Mouse (Mus musculus) adrenal gland, postnatal 4 days (tissue): ENCODE results near the gene Zfp784. TPM values are rescaled to one million over a fixed set of nuclear protein-coding genes. Genes with fewer than 3 reads are reported as not detected.

Experiments
- DNase-seq, 2 experiments: peaks; one replicate each; pipeline ENCODE4 v3.0.0; 2021 to 2022; ENCODE audit warnings: low spot score in 2 of 2, mixed read lengths in 2 of 2
- total RNA-seq, 2 experiments: library from RNA; stranded (reverse); gene quantifications; 2 replicates each; pipeline ENCODE4 v1.2.3; 2021

The Zfp784 gene
- total RNA-seq, 2 experiments from 2014 or later, result 7.0 to 7.1 TPM

- DNase-seq, result no peak
Measured at GRCm38 (mm10) chr7:4993999-4994788, 44.1 kb downstream of the Zfp784 start.

DNA sequence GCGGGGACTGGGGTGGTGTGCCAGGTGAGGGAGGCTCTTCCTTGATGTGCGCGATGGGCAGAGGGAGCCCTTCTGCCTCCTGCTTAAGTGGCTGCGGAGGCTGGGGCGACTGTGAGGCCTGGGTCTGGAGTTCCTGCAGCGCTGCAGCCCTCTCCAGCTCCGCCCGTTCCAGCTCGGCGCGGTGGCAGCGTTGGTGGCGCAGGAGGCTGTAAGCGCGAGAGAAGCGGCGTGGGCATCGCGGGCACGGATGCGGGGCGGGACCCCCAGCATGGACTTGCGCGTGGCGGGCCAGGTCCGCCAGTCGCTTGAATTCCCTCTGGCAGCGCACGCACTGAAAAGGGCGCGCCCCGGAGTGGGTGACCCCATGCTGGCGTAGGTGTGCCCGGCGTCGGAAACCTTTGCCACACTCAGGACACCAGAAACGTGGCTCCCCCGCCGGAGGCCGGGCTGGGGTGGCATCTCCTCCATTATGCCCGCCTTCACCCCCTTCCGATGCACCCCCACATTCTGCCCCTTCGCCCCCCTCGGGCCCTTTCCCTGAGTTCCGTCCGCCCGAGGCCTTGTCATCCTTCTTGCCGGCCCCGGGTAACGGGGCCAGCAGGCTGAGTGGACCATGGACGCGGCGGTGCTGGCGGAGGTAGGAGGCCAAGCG, 44.8 kb downstream of the Zfp784 start:
- DNase-seq, result no peak

DNA sequence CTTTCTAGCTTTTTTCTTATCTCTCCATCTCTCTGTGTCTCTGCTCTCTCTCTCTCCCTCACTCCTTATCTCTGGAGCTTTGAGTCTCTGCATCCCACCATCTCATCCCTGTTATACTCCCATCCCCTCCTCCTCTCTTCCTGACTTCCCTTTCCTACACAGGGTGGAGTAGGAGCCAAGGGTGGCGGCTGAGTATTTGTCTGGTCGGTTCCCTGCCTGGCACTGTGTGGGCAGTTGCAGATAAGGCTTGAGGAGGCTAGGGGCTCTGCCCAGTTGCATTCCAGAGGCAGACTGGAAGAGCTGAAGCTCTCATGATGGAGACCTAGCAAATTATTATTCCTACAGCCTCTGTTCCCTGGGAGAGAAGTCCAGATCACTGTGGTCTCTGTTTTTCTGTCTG, 50.0 kb downstream of the Zfp784 start:
- DNase-seq, result no peak

Other genes with a start within 250 kb of the Zfp784 start
- 1 to 10 TPM; 7.1 to 9.0 TPM for gene Tmem238, start 248.8 kb downstream of the Zfp784 start, total RNA-seq
- 1,000 to 10,000 TPM; 1,263 to 1,302 TPM for gene Rpl28, start 245.6 kb downstream of the Zfp784 start, total RNA-seq
- 100 to 1,000 TPM; 140 to 156 TPM for gene Ube2s, start 225.9 kb downstream of the Zfp784 start, total RNA-seq
- gene Shisa7, start 193.8 kb downstream of the Zfp784 start, total RNA-seq, result 1 to 10 TPM; 4.4 to 6.1 TPM
- 10 to 100 TPM; 11.6 to 16.4 TPM for gene Isoc2b, start 168.2 kb downstream of the Zfp784 start, total RNA-seq
- 10 to 100 TPM; 22.6 to 22.8 TPM for gene Isoc2a, start 161.3 kb downstream of the Zfp784 start, total RNA-seq
- gene Gm36210, start 131.9 kb downstream of the Zfp784 start, total RNA-seq, result under 1 TPM in 1 of 2 experiments, not detected in 1; 0.39 TPM
- gene Zfp628, start 123.2 kb downstream of the Zfp784 start, total RNA-seq, result 10 to 100 TPM; 24.4 to 26.9 TPM
- gene Nat14, start 116.4 kb downstream of the Zfp784 start, total RNA-seq, result 10 to 100 TPM in 1 of 2 experiments, 1 to 10 TPM in 1; 9.9 to 10.1 TPM
- gene Ssc5d, start 112.7 kb downstream of the Zfp784 start, total RNA-seq, result 10 to 100 TPM; 11.8 to 12.1 TPM
- under 1 TPM; 0.50 to 0.90 TPM for gene Sbk2, start 74.0 kb downstream of the Zfp784 start, total RNA-seq
- gene Sbk3, start 67.3 kb downstream of the Zfp784 start, total RNA-seq, result under 1 TPM; 0.20 to 0.28 TPM
- gene Zfp579, start 42.3 kb downstream of the Zfp784 start, total RNA-seq, result 10 to 100 TPM; 34.1 to 35.2 TPM
- 10 to 100 TPM; 10.6 to 11.1 TPM for gene Zfp524, start 24.0 kb downstream of the Zfp784 start, total RNA-seq
- gene Fiz1, start 23.7 kb downstream of the Zfp784 start, total RNA-seq, result 10 to 100 TPM; 39.6 to 40.5 TPM
- gene Gm44973, start 22.9 kb downstream of the Zfp784 start, total RNA-seq, result not detected
- gene Zfp865, start 18.1 kb downstream of the Zfp784 start, total RNA-seq, result 10 to 100 TPM; 40.1 to 41.8 TPM
- gene Ccdc106, start 17.9 kb downstream of the Zfp784 start, total RNA-seq, result 1 to 10 TPM; 2.7 to 4.4 TPM
- gene 4632433K11Rik, start 4.3 kb downstream of the Zfp784 start, total RNA-seq, result not detected
- gene Zfp580, start 13.1 kb upstream of the Zfp784 start, total RNA-seq, result 10 to 100 TPM; 19.9 to 23.6 TPM
- 100 to 1,000 TPM; 207 to 230 TPM for gene U2af2, start 23.7 kb upstream of the Zfp784 start, total RNA-seq
- gene Epn1, start 41.8 kb upstream of the Zfp784 start, total RNA-seq, result 100 to 1,000 TPM; 166 to 167 TPM
- gene Rfpl4, start 78.5 kb upstream of the Zfp784 start, total RNA-seq, result not detected
- 1 to 10 TPM in 1 of 2 experiments, under 1 TPM in 1; 0.82 to 1.0 TPM for gene Rasl2-9, start 87.5 kb upstream of the Zfp784 start, total RNA-seq
- not detected for gene Vmn1r55, start 111.2 kb upstream of the Zfp784 start, total RNA-seq
- gene Vmn1r56, start 158.3 kb upstream of the Zfp784 start, total RNA-seq, result not detected
- not detected for gene Vmn1r57, start 180.0 kb upstream of the Zfp784 start, total RNA-seq